Mouse (Mus musculus) olfactory bulb, adult 2 months (tissue): ENCODE data around the gene Mthfr.

Source experiments
- CTCF ChIP-seq: fragments of 200-500 bp; IDR thresholded peaks from 2 replicates; pipeline ENCODE4 v1.5.1; 2012; ENCODE audit warnings: low read depth, mild to moderate bottlenecking, low read length, moderate library complexity; ENCODE audit not compliant: insufficient read depth
- POLR2A ChIP-seq: fragments of 200-500 bp; IDR thresholded peaks from 2 replicates; pipeline ENCODE4 v1.6.1; 2012; ENCODE audit warnings: mild to moderate bottlenecking, low read depth, low read length, moderate library complexity; ENCODE audit not compliant: insufficient read depth

- TF ChIP-seq CTCF (no peak), POLR2A (no peak)
Measured at GRCm38 (mm10) chr4:148016981-148017380, 21.9 kb upstream of the Mthfr start.
